Mouse (Mus musculus) limb, embryonic 11.5 days (tissue): ENCODE measurements around the gene Vopp1. TPM values are rescaled to one million over a fixed set of nuclear protein-coding genes. Genes with fewer than 3 reads are reported as not detected.

Experiments
- ATAC-seq: fragments of 200-750 bp; cut with Nextera tagmentation; 2 replicates; pipeline ENCODE4 v1.8.0; 2017; ENCODE audit warnings: low read depth; ENCODE audit not compliant: insufficient number of reproducible peaks, low FRiP score, low TSS enrichment
- DNase-seq: peaks from one replicate; pipeline ENCODE4 v3.0.0-alpha.2; 2015; ENCODE audit warnings: low spot score
- H3K27ac ChIP-seq: fragments of 300-500 bp; sonication (generic); replicated peaks from 2 replicates; pipeline ENCODE4 v1.5.1; 2014; ENCODE audit warnings: low read depth, mild to moderate bottlenecking, low read length
- H3K27me3 ChIP-seq: fragments of 300-500 bp; sonication (generic); 2 replicates; pipeline ENCODE4 v1.6.1; 2014; ENCODE audit warnings: mild to moderate bottlenecking, low read length, mixed read lengths; ENCODE audit not compliant: control insufficient read depth, insufficient read depth
- H3K36me3 ChIP-seq: fragments of 300-500 bp; sonication (generic); 2 replicates; pipeline ENCODE4 v1.6.1; 2014; ENCODE audit warnings: mild to moderate bottlenecking, low read length, moderate library complexity, mixed read lengths; ENCODE audit not compliant: control insufficient read depth, insufficient read depth
- H3K4me1 ChIP-seq: fragments of 300-500 bp; sonication (generic); 2 replicates; pipeline ENCODE4 v1.6.1; 2014; ENCODE audit warnings: low read length, mixed read lengths; ENCODE audit not compliant: control insufficient read depth, insufficient read depth
- H3K4me2 ChIP-seq: fragments of 300-500 bp; sonication (generic); 2 replicates; pipeline ENCODE4 v1.6.1; 2014; ENCODE audit warnings: low read depth, mild to moderate bottlenecking, moderate library complexity; ENCODE audit not compliant: severe bottlenecking
- H3K4me3 ChIP-seq: fragments of 300-500 bp; sonication (generic); 2 replicates; pipeline ENCODE4 v1.5.1; 2014; ENCODE audit warnings: low read depth, low read length
- H3K9ac ChIP-seq: fragments of 300-500 bp; sonication (generic); 2 replicates; pipeline ENCODE4 v1.6.1; 2014; ENCODE audit warnings: mild to moderate bottlenecking, low read length
- H3K9me3 ChIP-seq: fragments of 300-500 bp; sonication (generic); 2 replicates; pipeline ENCODE4 v1.6.1; 2016; ENCODE audit warnings: low read length; ENCODE audit not compliant: control insufficient read depth
- WGBS: fragments of 180-500 bp; shearing (Covaris S2); extraction: QIAGEN DNeasy Blood & Tissue Kit; methylation state at CpG from one replicate; pipeline ENCODE4 v1.1.7; 2014; 5-methylcytosine and 5-hydroxymethylcytosine counted together
- polyA plus RNA-seq: library from polyadenylated mRNA; unstranded; fragments of >200 nt; fragmentation: Nextera tagmentation; extraction: Ambion mirVana; gene quantifications from 2 replicates; pipeline ENCODE4 v1.2.1, GENCODE M21; 2014

Gene Vopp1
- polyA plus RNA-seq, 1 experiment from 2014 or later = 37.1 TPM

- Histone ChIP-seq H3K36me3 (no peaks in the 10 kb centered on the region), H3K4me2 (peak overlapping the region; percentile 67), H3K4me3 (peak overlapping the region; percentile 71), H3K4me1 (no peaks in the 10 kb centered on the region), H3K9me3 (no peaks in the 10 kb centered on the region), H3K27me3 (no peaks in the 10 kb centered on the region), H3K9ac (peak overlapping the region; percentile 87), H3K27ac (peak overlapping the region; percentile 85)
- WGBS = under 1% methylated on average over 59 of the region's 59 CpGs
- ATAC-seq = peak; percentile 100
- DNase-seq = peak; percentile 95
Observed at GRCm38 (mm10) chr6:57702743-57703499, 122.0 kb downstream of the Vopp1 start.

- WGBS = under 1% methylated on average over 10 of the region's 10 CpGs
- Histone ChIP-seq H3K27me3 (no peaks in the 10 kb centered on the region), H3K4me2 (peak within 1 kb of the TSS; percentile 67), H3K4me1 (no peaks in the 10 kb centered on the region), H3K9me3 (no peaks in the 10 kb centered on the region), H3K9ac (peak within 1 kb of the TSS; percentile 87), H3K36me3 (no peaks in the 10 kb centered on the region), H3K4me3 (peak within 1 kb of the TSS; percentile 71), H3K27ac (peak within 1 kb of the TSS; percentile 85)
- DNase-seq = no peak
- peak; percentile 27 for ATAC-seq
Observed at GRCm38 (mm10) chr6:57702376-57702742, 122.6 kb downstream of the Vopp1 start, which contains the start of gene Lancl2. Lancl2 (plus strand) TSS chr6:57702540.

GRCm38 (mm10) chr6:57701686-57702085 lies 123.3 kb downstream of the Vopp1 start:
- no peak for DNase-seq
- no peak overlapping the region for H3K9ac ChIP-seq
- H3K4me2 ChIP-seq = peak overlapping the region; percentile 67; the same call in 1 of the 2 replicates
- WGBS = 69% methylated on average over 4 of the region's 4 CpGs
- no peaks in the 10 kb centered on the region for H3K4me1 ChIP-seq
- H3K27ac ChIP-seq = no peak overlapping the region
- H3K9me3 ChIP-seq = no peaks in the 10 kb centered on the region
- no peaks in the 10 kb centered on the region for H3K36me3 ChIP-seq
- ATAC-seq = no peak
- H3K27me3 ChIP-seq = no peaks in the 10 kb centered on the region
- H3K4me3 ChIP-seq = no peak overlapping the region; the same call in 1 of the 2 replicates

- H3K27me3 ChIP-seq = no peaks in the 10 kb centered on the region
- H3K27ac ChIP-seq = no peak overlapping the region
- ATAC-seq = no peak
- H3K36me3 ChIP-seq = no peaks in the 10 kb centered on the region; the same call in 1 of the 2 replicates
- H3K4me1 ChIP-seq = no peaks in the 10 kb centered on the region
- H3K4me3 ChIP-seq = no peak overlapping the region
- no peak for DNase-seq
- no peak overlapping the region for H3K4me2 ChIP-seq
- H3K9me3 ChIP-seq = no peaks in the 10 kb centered on the region; the same call in 1 of the 2 replicates
- WGBS = 86% methylated on average over 3 of the region's 3 CpGs
- no peak overlapping the region for H3K9ac ChIP-seq
Observed at GRCm38 (mm10) chr6:57693116-57693515, 131.8 kb downstream of the Vopp1 start.

- H3K27me3 ChIP-seq = no peaks in the 10 kb centered on the region
- no peaks in the 10 kb centered on the region for H3K4me1 ChIP-seq
- whole genome bisulfite sequencing = under 1% methylated on average over 52 of the region's 52 CpGs
- DNase-seq (peak; percentile 91), ATAC-seq (peak; percentile 97)
- peak within 1 kb of the TSS; percentile 76 for H3K4me2 ChIP-seq
- H3K27ac ChIP-seq = peak within 1 kb of the TSS; percentile 84
- peak within 1 kb of the TSS; percentile 82 for H3K9ac ChIP-seq
- H3K9me3 ChIP-seq = no peaks in the 10 kb centered on the region; the same call in 1 of the 2 replicates
- peaks cover 2% of the 10 kb centered on the region; the same call in 1 of the 2 replicates for H3K36me3 ChIP-seq
- H3K4me3 ChIP-seq = peak within 1 kb of the TSS; percentile 78
Observed at GRCm38 (mm10) chr6:57691467-57692261, 133.3 kb downstream of the Vopp1 start, which contains the start of gene Pyurf. Pyurf (minus strand) TSS chr6:57692078.

- 92% methylated on average over 1 of the region's 1 CpGs for WGBS
Observed at GRCm38 (mm10) chr6:57684156-57684555, 140.8 kb downstream of the Vopp1 start.

More at GRCm38 (mm10) chr6:57684156-57684555, 140.8 kb downstream of the Vopp1 start:
- DNase-seq (no peak), ATAC-seq (no peak)
- no peaks in the 10 kb centered on the region for H3K27me3 ChIP-seq
- H3K4me1 ChIP-seq = no peaks in the 10 kb centered on the region
- H3K27ac ChIP-seq = no peak overlapping the region
- peaks cover 2% of the 10 kb centered on the region; the same call in 1 of the 2 replicates for H3K36me3 ChIP-seq
- H3K4me2 ChIP-seq = no peak overlapping the region
- no peak overlapping the region for H3K9ac ChIP-seq
- no peaks in the 10 kb centered on the region for H3K9me3 ChIP-seq
- H3K4me3 ChIP-seq = no peak overlapping the region

Other genes starting within 250 kb of the Vopp1 start
- gene Herc6, start 244.2 kb downstream of the Vopp1 start, polyA plus RNA-seq = 1.6 and 2.1 TPM in 2 replicates
- 17.2 and 18.9 TPM in 2 replicates for gene Pyurf, start 133.1 kb downstream of the Vopp1 start, polyA plus RNA-seq
- gene Lancl2, start 122.6 kb downstream of the Vopp1 start, polyA plus RNA-seq = 42.7 and 44.6 TPM in 2 replicates
- not detected in 2 replicates for gene Vmn1r21, start 25.2 kb upstream of the Vopp1 start, polyA plus RNA-seq
- gene Vmn1r22, start 82.9 kb upstream of the Vopp1 start, polyA plus RNA-seq = not detected in 2 replicates
- gene Vmn1r23, start 101.7 kb upstream of the Vopp1 start, polyA plus RNA-seq = not detected in 2 replicates
- not detected in 2 replicates for gene Vmn1r24, start 136.3 kb upstream of the Vopp1 start, polyA plus RNA-seq
- not detected in 2 replicates for gene Vmn1r25, start 155.7 kb upstream of the Vopp1 start, polyA plus RNA-seq
- gene Vmn1r26, start 190.0 kb upstream of the Vopp1 start, polyA plus RNA-seq = not detected in 2 replicates